Mouse (Mus musculus) bone marrow macrophage, adult 2 months (primary cell): ENCODE results near the gene Cpt1c.

Experiments used
- CTCF ChIP-seq: IDR thresholded peaks from 2 replicates; pipeline ENCODE4 v1.5.1; 2012; ENCODE audit warnings: low read depth, mild to moderate bottlenecking, low read length, moderate library complexity
- POLR2A ChIP-seq: IDR thresholded peaks from 2 replicates; pipeline ENCODE4 v1.6.1; 2012; ENCODE audit warnings: mild to moderate bottlenecking, low read depth, low read length, borderline replicate concordance

- TF ChIP-seq CTCF (no peak), POLR2A (no peak)
Measured at GRCm38 (mm10) chr7:44966638-44967037, 8.0 kb downstream of the Cpt1c start.
